Mouse (Mus musculus) stomach, postnatal 0 days (tissue): ENCODE measurements around the gene Usmg5.

Experiments
- CTCF ChIP-seq: IDR thresholded peaks from 2 replicates; pipeline ENCODE4 v1.5.1; 2016; ENCODE audit warnings: antibody characterized with exemption, low read depth, mild to moderate bottlenecking, moderate library complexity
- EP300 ChIP-seq: optimal IDR thresholded peaks from 2 replicates; pipeline ENCODE3; 2016; ENCODE audit warnings: antibody characterized with exemption

DNA sequence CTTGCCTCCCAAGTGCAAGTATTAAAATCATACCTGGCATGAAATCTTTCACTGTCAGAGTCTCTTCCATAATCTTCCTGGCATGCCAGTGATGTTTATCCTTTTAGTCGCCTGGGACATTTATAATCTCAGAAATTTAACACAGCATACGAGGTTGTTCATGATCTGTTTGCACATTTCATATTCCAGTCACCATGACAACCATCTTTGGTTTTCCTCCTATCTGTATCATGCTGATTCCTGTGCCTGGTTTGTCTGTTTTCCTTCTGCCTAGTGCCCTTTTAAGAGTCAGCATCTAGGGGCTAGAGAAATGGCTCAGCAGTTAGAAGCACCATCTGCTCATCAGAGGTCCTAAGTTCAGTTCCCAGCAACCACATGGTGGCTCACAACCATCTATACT, 28.2 kb upstream of the Usmg5 start:
- no peak for TF ChIP-seq CTCF
- TF ChIP-seq EP300, result no peak
